Mouse (Mus musculus): ENCODE results near the gene Tmem132d. TPM values are rescaled to one million over a fixed set of nuclear protein-coding genes. Genes with fewer than 3 reads are reported as not detected.
"Not testable (repeated sequence)": the region's sequence is repeated elsewhere in the genome, so short reads cannot be mapped to it uniquely, and the experiment has no call there.

Gene Tmem132d
- polyA plus RNA-seq, 1 experiment from 2014 or later = 0.28 TPM

DNA sequence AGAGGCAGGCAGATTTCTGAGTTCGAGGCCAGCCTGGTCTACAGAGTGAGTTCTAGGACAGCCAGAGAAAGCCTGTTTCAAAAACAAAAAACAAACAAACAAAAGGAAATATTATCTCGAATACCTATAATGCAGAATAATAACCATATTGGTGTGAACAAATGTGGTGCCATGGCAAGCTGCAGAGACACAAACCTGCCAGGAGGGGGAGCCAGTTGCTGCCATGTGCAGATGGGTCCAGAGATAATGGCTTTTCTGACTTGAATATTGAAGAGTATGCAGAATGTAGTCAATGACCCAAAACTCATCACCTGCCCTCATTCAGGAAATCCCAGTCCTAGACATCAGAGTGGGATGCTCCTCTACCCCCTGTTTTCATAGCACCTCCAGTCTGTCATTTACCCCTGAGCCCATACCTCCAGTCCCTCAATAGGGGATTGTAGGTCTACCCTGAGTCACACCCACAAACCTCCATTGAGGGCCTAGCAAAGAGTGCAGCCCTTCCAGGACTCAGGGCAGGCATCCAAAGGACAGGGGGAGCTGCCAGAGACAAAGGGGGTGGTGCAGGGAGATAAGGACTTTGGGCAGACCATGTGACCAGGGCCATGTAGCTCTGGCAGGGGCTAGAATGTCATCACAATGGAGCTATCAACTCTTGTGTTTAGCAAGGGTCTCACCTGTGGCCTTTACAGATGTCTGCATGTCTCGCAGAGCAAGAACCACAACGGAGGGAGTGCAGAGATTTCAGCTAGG lies 676.0 kb downstream of the Tmem132d start:
- no peak for DNase-seq (ENCODE audit: low spot score)
- no peak overlapping the region for H3K27ac ChIP-seq (replicated peaks)
- no peaks in the 10 kb centered on the region for H3K9me3 ChIP-seq (replicated peaks)
- no peak overlapping the region for H3K4me3 ChIP-seq
- H3K4me1 ChIP-seq = no peaks in the 10 kb centered on the region
- WGBS = 93% methylated on average over 4 of the region's 4 CpGs
- no peaks in the 10 kb centered on the region for H3K36me3 ChIP-seq
- no peaks in the 10 kb centered on the region for H3K27me3 ChIP-seq (ENCODE audit: low read depth, poor library complexity, severe bottlenecking)

DNA sequence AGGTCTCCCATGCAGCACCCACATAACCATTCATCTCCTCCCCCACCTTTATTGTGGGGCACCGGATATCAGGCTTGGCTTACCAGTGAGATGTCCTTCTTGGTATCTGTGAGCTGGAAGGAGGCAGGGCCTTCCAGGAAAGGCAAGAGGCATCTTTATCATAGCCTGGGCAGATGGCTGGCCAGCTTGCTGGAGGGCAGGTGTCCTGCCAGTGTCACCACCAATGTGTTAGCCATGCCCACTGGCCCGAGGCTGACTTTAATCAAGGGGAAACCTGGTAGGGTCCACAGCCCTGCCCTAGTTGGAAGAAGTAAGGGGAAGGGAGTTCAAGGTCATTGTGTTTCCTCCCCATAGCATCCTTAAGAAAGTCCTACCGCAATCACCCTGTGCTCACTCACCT lies 676.9 kb downstream of the Tmem132d start:
- WGBS = 84% methylated on average over 3 of the region's 3 CpGs
- no peaks in the 10 kb centered on the region for H3K27me3 ChIP-seq (ENCODE audit: low read depth, poor library complexity, severe bottlenecking)
- DNase-seq (ENCODE audit: low spot score) = no peak

DNA sequence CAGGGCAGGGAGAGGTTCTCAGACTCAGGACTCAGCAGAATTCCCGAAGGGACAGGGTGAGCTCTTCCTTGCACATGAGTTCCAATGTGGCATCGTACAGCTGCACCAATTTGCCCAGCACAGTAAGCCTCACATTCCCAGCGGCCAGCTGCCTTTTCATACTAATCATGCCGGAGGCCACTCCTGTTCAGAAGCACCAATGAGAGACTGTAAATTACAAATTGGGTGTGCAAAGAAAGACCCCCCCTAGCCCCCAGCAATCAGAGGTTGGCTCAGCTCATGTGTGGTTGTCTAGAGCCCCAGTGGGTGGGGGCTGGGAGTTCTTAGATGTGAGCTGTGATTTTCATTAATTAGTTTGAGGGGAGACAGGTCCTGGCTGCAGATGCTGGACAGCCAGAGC lies 677.3 kb downstream of the Tmem132d start:
- peaks cover 7% of the 10 kb centered on the region; the same call in 1 of the 2 replicates for H3K4me1 ChIP-seq
- H3K27ac ChIP-seq (replicated peaks) = no peak overlapping the region
- WGBS = 90% methylated on average over 4 of the region's 4 CpGs
- DNase-seq (ENCODE audit: low spot score) = no peak
- no peaks in the 10 kb centered on the region for H3K27me3 ChIP-seq (ENCODE audit: low read depth, poor library complexity, severe bottlenecking)
- H3K9me3 ChIP-seq (replicated peaks) = no peaks in the 10 kb centered on the region
- no peaks in the 10 kb centered on the region for H3K36me3 ChIP-seq
- no peak overlapping the region for H3K4me3 ChIP-seq

More for the DNA sequence above, 676.9 kb downstream of the Tmem132d start:
- no peak overlapping the region for H3K27ac ChIP-seq (replicated peaks)
- no peaks in the 10 kb centered on the region for H3K36me3 ChIP-seq
- peaks cover 5% of the 10 kb centered on the region; the same call in 1 of the 2 replicates for H3K4me1 ChIP-seq
- no peaks in the 10 kb centered on the region for H3K9me3 ChIP-seq (replicated peaks)
- H3K4me3 ChIP-seq = no peak overlapping the region

DNA sequence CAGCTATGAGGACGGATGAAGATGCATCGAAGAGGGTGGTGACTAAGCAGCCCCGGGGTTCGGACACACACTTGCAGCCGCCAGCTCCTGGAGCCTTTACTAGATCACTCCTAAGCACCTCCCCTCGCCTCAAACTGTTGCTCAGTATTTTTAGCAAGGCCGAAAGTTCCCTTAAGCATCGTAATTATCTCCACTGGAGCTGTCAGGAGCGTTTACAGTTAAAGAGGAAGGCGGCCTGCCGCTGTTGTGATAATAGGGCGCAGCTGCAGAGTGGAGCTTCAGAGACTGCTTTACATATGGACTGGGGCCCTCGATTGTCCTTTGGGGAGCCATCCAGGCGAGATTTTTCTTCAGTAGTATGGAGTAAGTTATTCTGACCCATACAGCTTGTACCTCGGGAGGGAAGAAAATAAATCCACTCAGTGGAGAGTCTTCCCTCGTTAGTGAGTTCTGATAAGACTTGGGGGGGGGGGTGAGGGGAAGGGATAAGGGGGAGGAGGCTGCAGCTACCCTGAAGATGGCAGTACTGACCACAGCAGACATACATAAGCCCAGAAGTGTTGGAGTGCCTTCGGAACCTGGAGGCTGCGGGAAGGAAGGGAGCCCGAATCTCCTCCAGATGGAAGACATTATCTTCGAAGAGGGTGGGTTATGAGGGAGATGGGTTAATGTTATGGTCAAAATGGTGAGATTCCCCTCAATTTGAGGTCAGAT lies 681.5 kb downstream of the Tmem132d start:
- Histone ChIP-seq H3K27ac (replicated peaks) (no peak overlapping the region), H3K9me3 (replicated peaks) (0 out of 2 replicates have a peak, but pooled peaks cover 3% of the 10 kb centered on the region), H3K36me3 (no peaks in the 10 kb centered on the region), H3K27me3 (ENCODE audit: low read depth, poor library complexity, severe bottlenecking) (no peaks in the 10 kb centered on the region), H3K4me1 (peaks cover 7% of the 10 kb centered on the region; the same call in 1 of the 2 replicates), H3K4me3 (no peak overlapping the region)
- no peak for DNase-seq (ENCODE audit: low spot score)
- 42% methylated on average over 20 of the region's 20 CpGs for WGBS

DNA sequence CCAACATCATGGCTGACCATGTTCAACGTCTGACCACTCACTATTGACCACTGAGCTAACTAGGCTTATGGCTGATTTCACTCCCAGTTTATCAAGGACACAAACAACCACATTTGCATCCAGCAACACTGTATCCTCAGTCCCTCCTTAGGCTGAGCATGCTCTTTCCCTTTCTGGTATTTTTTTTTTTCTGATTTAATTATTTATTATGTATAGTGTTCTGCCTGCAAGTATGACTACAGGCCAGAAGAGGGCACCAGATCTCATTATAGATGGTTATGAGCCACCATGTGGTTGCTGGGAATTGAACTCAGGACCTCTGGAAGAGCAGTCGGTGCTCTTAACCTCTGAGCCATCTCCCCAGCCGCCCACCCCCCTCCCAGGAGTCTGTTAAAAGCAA lies 683.3 kb downstream of the Tmem132d start:
- H3K27ac ChIP-seq (replicated peaks); H3K27me3 ChIP-seq (ENCODE audit: low read depth, poor library complexity, severe bottlenecking); H3K9me3 ChIP-seq (replicated peaks); DNase-seq (ENCODE audit: low spot score); H3K36me3 ChIP-seq; H3K4me3 ChIP-seq; H3K4me1 ChIP-seq: not testable (repeated sequence)
- WGBS = 91% methylated on average over 3 of the region's 3 CpGs

DNA sequence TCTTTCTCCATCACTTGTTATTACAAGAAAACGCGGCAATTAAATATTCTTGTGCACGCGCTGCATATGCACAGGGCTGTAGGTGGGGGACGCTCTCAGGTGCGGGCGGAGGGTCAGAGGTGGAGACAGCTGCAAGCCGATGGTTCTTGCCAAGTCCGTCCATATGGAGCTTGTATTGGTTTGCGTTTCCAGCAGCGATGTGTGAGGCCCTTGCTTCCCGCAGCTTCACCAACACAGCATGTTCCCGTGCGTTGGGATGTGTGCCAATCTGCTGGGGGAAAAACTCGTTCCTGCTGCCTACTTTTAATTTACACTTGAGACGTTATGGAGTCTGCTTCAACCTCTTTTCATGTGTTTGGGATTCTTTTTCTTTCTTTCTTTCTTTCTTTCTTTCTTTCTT lies 691.5 kb downstream of the Tmem132d start:
- DNase-seq (ENCODE audit: low spot score) = no peak
- Histone ChIP-seq H3K27me3 (ENCODE audit: low read depth, poor library complexity, severe bottlenecking) (no peaks in the 10 kb centered on the region), H3K4me1 (no peaks in the 10 kb centered on the region), H3K9me3 (replicated peaks) (no peaks in the 10 kb centered on the region), H3K27ac (replicated peaks) (no peak overlapping the region), H3K36me3 (no peaks in the 10 kb centered on the region), H3K4me3 (no peak overlapping the region)
- WGBS = 91% methylated on average over 16 of the region's 16 CpGs

Other genes with a start within 250 kb of the Tmem132d start
- gene Fzd10, start 167.8 kb upstream of the Tmem132d start, polyA plus RNA-seq (2016; fragmentation: Nextera tagmentation; extraction: Ambion mirVana) = 14.0 and 15.0 TPM in 2 replicates